Mouse (Mus musculus) bone marrow, adult 2 months (tissue): ENCODE data around the gene Mfsd7a.

Experiments
- CTCF ChIP-seq: fragments of 200-500 bp; IDR thresholded peaks from 2 replicates; pipeline ENCODE4 v1.5.1; 2011; ENCODE audit warnings: low read length, control low read depth; ENCODE audit not compliant: control insufficient read depth, insufficient read depth
- POLR2A ChIP-seq: fragments of 200-500 bp; IDR thresholded peaks from 2 replicates; pipeline ENCODE4 v1.6.1; 2011; ENCODE audit warnings: low read depth, mild to moderate bottlenecking, control low read depth, low read length, borderline replicate concordance; ENCODE audit not compliant: control insufficient read depth

DNA sequence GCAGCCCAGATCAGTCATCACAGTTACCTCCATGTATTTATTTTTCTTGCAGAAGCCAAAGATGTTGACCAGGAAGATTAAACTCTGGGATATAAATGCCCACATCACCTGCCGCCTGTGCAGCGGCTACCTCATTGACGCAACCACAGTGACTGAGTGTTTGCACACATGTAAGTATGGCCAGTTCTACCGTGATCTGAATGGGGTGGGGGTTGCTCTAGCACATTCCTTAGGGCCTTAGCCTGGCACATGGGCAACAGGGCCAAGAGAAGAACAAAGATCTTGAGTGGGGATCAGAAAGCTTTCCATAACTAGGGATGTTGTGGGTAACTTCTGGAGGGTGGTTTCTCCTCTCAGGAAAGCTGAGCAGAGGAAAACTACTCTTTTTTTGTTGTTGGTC lies 25.0 kb upstream of the Mfsd7a start:
- TF ChIP-seq CTCF (no peak), POLR2A (no peak)
